Mouse (Mus musculus): ENCODE data around the gene 1810049J17Rik.
"Not testable (repeated sequence)": the region's sequence is repeated elsewhere in the genome, so short reads cannot be mapped to it uniquely, and the experiment has no call there.

Gene 1810049J17Rik

DNA sequence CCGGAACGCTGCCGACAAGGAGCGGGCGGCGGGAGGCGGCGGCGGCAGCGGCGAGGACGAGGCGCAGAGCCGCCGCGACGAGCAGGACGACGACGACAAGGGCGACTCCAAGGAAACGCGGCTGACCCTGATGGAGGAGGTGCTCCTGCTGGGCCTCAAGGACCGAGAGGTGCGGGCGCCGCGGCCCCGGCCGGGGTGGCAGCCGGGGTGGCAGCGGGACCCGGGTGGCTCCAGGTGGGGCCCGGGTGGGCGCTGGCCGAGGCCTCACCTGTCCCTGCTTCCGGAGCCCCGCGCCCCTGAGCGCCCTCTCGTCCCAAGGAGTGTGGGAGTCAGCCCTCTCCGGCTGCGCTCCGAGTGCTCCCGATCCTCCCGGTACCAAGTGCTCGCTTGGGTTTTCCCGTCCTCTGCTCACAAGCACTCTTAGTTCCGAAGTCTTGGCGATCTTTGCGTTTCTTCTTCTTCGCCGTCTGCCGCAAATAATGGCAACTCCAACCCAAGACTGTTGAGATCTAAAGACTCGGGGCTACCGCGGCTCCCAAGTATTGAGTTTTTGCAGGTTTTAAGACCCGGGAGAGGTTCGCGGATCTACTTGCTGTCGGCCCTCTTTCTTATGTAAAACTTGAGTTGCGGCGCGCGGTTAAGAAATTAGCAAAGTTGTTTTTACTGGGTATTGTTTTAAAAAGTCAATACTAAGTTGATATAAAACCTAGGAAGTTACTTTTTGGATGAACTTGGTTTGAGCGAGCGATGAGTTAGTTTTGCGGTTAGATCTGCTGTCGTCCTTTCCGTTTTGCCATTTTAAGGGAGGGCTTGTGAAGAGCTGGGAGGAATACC, at the start of gene 1810049J17Rik:
TSS of gene 1810049J17Rik (minus strand) at position 112 of the 834 bp plus-strand sequence.
- peak; percentile 43 for DNase-seq

DNA sequence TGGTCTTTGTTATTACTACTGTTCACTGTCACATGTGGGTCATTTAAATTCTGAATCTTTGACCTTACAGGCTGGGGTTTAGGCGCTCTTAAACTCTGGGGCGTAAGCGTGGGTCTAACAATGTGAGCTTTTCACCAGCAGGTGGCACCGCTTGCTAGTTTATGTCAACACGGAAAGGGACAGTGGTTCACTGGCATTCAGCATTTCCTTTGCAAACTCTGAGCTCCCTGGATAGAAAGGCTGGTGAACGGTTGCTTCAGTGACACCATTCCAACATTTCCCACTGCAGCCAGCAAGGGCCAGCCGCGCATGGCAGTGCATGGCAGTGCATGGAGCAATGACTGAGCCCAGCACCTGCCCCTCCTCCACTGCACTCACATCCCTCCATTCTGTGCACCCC, 49.5 kb upstream of the 1810049J17Rik start:
- peak; percentile 71 for DNase-seq

DNA sequence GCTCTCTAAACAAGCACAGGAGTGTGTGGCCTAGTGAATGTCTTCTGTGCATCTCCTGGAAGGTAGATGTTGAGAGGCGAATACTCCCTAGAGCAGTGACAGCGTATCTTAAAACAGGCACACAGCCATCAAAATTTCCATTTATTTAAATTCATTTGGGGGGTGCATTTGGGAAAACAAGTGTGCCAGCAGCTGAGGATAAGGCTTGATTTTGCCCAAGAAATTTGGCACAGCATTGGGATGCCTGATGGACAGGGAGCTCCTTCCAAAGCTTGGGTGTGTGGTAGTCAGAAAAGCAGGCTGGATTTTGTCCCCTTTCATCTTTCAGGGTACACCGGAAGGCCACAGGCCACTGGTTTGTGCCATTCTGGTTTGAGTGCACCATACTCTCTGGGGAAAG, 48.4 kb upstream of the 1810049J17Rik start:
- no peak for DNase-seq

- DNase-seq: no peak
These were observed 47.2 kb upstream of the 1810049J17Rik start for GRCm38 (mm10) chr15:12368850-12369249.

GRCm38 (mm10) chr15:12368357-12368756, 46.7 kb upstream of the 1810049J17Rik start:
- no peak for DNase-seq

DNA sequence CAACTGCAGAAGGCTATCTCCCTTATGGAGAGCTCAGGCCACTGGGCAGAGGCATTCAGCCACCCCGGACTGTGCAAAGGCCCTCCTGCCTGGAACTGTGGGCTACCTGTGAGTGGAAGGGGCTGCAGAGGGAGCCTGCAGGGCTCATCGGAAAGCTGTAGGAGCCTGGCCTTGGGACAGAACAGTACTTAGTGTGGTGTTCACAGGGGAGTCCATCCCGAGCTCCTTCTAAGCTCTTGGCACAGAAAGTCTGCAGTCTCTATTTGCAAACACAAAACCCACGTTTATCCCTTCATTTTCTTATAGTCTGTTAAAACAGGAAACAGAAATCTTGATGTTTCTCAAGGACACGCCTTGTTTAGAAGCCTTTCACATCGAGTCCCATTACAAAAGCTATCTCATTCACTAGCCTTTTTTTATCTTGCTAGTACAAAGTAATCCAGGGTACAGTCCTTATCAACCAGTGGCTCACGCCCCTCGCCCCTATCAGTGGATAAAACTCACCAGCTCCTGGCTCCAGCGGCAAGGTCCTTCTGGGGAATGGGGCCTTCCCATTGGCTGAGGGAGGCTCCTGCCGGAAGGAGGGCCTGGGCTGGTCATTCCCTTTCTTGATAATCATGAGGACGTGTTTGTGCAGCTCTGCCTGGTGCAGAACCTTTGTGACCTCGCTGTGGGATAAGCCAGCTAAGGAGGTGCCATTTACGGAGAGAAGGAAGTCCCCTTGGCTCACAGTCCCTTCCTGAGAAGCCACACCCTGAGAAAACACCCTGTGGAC, 45.8 kb upstream of the 1810049J17Rik start:
- no peak for DNase-seq

DNA sequence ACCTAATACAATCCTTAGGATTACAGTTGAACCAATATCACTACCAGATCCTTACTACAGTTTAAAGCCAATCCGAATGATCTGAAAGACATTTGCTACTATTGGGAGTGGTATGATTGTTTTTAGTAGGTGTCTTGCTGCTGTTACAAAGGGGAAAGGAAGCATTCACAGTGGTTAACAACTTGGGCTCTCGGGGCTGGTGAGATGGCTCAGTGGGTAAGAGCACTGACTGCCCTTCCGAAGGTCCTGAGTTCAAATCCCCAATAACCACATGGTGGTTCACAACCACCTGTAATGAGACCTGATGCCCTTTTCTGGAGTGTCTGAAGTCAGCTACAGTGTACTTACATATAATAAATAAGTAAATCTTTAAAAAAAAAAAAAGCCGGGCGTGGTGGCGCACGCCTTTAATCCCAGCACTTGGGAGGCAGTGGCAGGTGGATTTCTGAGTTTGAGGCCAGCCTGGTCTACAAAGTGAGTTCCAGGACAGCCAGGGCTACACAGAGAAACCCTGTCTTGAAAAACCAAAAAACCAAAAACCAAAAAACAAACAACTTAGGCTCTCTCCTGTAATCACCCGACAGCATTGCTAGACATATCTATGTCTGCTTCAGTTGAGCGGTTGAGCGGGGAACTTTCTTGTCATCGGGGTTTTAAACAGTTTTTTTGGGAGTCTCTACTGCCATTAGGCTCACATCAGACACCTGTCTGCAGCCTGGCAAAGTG, 45.0 kb upstream of the 1810049J17Rik start:
- DNase-seq: not testable (repeated sequence)

DNA sequence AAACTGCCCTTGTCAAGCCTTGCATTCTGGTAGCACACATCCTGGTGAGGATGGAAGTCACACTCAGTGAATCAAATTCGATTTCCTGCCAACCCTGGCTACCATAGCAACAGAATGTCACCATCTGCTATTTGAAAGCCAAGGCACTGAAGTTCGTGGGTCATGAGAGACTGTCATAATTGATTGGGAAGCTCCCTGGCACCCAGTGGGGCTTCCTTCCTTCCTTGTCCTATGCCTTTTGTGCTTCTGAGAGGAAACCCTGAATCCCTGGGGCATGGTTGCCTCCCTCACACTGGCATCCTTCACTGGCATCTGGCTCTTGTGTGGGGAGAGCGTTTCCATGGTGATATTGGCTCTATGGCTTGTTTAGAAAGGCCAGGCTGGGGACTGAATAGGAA, 44.4 kb upstream of the 1810049J17Rik start:
- DNase-seq: peak; percentile 41

GRCm38 (mm10) chr15:12365416-12366071, 43.8 kb upstream of the 1810049J17Rik start:
- no peak for DNase-seq

DNA sequence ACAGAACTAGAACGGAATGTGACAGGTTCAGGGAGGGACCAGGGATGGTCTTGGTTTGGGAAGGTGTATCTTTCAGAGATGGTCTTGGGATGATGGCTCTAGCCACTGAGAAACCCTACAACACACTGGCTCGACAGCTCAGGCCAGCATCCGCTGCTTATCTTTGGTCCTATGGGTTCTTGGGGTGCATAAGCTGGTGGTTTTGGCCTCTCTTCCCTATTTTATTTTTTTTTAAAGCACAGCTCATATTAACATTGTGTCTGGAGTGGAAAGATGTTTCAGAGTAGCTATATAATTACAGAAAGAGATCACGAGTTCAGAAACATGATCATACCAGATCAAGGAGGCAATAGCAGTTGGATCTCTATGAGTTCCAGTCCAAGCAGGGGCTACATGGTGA, 42.4 kb upstream of the 1810049J17Rik start:
- no peak for DNase-seq

GRCm38 (mm10) chr15:12362701-12363040, 41.0 kb upstream of the 1810049J17Rik start:
- no peak for DNase-seq

GRCm38 (mm10) chr15:12362001-12362700, 40.5 kb upstream of the 1810049J17Rik start:
- no peak for DNase-seq

DNA sequence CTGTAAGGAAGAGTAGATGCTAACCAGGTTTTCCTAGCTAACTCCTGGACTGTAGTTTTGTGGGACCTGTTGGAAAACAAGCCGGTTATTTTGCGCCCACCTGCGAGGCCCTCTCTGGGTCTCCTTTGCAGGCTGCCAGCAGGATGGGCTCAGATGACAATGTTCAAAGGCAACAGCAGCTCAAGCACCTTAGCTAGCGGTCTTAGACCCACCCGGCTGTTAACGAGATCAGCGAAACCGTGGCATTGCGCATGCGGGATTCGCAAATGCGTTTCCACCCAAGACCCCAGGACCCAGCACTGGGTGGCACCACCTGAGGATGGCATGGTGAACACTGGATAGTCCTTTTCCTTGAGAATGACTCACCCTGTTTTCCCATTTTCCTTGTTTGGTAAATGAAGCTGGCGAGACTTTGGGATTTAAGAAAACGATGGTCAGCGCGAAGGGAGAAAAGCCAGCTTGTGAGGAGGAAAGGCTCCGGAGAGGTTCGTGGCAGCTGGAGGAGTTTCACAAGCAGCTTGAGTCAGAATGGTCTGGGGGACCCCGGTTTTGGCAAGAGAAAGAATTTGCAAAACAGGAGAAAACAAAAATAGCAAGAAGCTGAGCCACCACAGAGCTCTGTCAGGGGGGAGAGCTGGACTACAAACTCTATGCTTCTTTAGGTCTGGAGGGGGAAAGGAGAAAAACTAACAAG, 39.0 kb upstream of the 1810049J17Rik start:
- DNase-seq: no peak

GRCm38 (mm10) chr15:12358384-12358783, 36.7 kb upstream of the 1810049J17Rik start:
- DNase-seq: no peak

GRCm38 (mm10) chr15:12357459-12357858, 35.8 kb upstream of the 1810049J17Rik start:
- no peak for DNase-seq

- DNase-seq: no peak
These were observed 34.2 kb upstream of the 1810049J17Rik start for GRCm38 (mm10) chr15:12355907-12356306.

GRCm38 (mm10) chr15:12355261-12355660, 33.6 kb upstream of the 1810049J17Rik start:
- no peak for DNase-seq

DNA sequence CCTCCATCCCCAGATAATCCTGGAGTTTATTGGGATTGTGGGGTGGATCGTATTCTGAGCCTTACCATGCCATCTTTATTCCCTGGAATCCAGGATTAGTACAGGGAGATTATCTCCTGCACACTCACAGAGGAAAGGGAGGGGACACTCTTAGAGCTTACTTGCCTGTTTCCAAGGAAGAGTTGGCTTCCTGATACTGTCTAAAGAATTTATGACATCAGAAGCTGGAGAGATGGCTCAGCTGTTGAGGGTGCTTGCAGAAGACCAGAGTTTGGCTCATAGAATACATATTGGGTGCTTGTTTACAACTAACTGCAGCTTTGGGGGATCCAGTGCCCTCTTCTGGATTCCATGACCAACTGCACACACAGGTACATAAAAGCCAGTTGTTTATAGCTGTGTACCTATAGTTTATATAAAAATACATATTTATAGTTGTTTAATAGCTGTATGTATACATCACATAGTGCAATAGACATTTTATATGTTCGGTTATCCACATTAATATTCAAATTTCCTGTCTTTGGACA, 32.6 kb upstream of the 1810049J17Rik start:
- no peak for DNase-seq

DNA sequence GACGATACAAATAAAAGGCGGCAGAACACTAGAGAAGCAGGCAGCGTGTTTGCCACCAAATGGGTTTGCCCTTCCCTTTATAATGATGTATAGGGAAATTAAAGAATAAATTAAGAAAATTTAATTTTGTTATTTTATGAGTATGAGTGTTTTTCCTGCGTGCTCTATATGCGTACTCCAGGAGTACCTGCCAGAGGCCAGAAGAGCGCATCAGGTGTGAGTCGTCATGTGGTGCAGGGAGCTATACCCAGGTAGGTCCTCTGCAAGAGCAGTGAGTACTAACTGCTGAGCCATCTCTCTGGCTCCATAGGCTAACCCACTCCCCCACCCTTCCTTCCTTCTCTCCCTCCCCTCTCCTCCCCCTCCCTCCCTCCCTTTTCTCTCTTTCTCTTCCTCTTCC, 29.8 kb upstream of the 1810049J17Rik start:
- DNase-seq: no peak

GRCm38 (mm10) chr15:12349840-12350239, 28.1 kb upstream of the 1810049J17Rik start:
- DNase-seq: no peak

DNA sequence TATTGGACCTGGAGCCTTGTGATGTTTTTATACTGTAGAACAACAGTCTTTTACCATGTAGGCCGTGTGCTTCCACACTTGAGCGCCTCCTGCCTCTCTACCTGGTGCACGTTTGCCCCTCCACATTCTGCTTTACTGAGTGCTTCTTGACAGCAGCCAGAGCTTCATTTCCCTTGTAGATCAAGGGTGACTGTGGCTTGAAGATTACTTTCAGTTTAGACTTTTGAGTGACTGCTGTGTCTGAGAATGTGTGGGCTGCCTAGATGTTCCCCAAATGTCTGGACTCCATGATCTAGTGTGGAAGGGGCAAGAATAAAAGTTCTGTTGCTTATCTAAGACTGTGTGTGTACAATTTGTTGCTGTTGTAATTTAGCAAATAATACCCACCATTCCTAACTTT, 27.3 kb upstream of the 1810049J17Rik start:
- DNase-seq: no peak

Data from cerebellum, adult 8-10 months (tissue).